Comparison of ENCODE assay signal across 9 mouse cellular contexts in the genomic region with DNA sequence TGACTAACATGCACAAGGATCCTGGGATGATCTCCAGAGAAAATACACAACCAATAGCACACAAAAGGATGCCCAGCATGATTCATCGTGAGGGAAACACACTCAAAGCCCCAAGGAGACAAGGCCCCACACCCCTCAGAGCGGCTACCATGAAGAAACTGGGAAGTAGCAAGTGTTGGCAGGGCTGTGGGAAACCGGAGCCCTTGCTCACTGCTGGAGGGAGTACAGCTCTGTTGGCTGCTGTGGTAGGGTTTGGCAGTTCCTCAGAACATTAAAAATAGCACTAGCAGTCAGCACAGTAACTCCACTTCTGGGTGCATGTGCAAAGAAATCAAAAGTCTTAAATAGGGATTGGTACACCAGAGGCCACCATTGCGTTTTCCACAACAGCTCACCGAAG. TPM values are rescaled to one million over a fixed set of nuclear protein-coding genes. Genes with fewer than 3 reads are reported as not detected.
DNase-seq lines count a peak whose midpoint lies in the region; ATAC-seq and TF ChIP-seq lines count a peak whose summit lies in the region.
"Had no signal": no experiment of that assay in that cellular context is flagged by ENCODE, and none has a peak within 500 bp of the region (broad histone marks: within the 10 kb centered on the region; RNA-seq: fewer than 3 reads in every experiment).

No protein-coding gene starts in this region.

- no peak for DNase-seq in liver, postnatal 0 days
- DNase-seq in brain, adult 2 months (ENCODE audit: low read depth, low spot score), result peak; percentile 90
- peak; percentile 85 for DNase-seq in heart, adult 8-10 months (ENCODE audit: low spot score)
- peak; percentile 73 to 81 for DNase-seq in left cerebral cortex, postnatal 10 days (ENCODE audit: extremely low spot score in 1 of 2, low spot score in 2 of 2)
- DNase-seq in right cerebral cortex, postnatal 10 days (ENCODE audit: low spot score in 2 of 2), result peak; percentile 84 to 87

- H3K4me1 ChIP-seq in liver, embryonic 12.5 days, result peaks cover 58% of the 10 kb centered on the region
- H3K4me1 ChIP-seq in liver, postnatal 0 days (ENCODE audit: insufficient read depth), result peaks cover 18% of the 10 kb centered on the region
- no peaks in the 10 kb centered on the region for H3K4me1 ChIP-seq in midbrain, embryonic 15.5 days
- H3K4me1 ChIP-seq in kidney, embryonic 14.5 days (ENCODE audit: control insufficient read depth, insufficient read depth, low read length), result no peaks in the 10 kb centered on the region

- H3K27me3 ChIP-seq in liver, embryonic 12.5 days (replicated peaks), result no peaks in the 10 kb centered on the region
- H3K27me3 ChIP-seq in liver, postnatal 0 days (ENCODE audit: insufficient read depth, low read length), result no peaks in the 10 kb centered on the region
- H3K27me3 ChIP-seq in midbrain, embryonic 15.5 days (replicated peaks), result no peaks in the 10 kb centered on the region
- H3K27me3 ChIP-seq in kidney, embryonic 14.5 days (ENCODE audit: control insufficient read depth, insufficient read depth, low read length), result no peaks in the 10 kb centered on the region
- H3K27me3 ChIP-seq: limb, embryonic 13.5 days had no signal

- WGBS in liver, embryonic 12.5 days (ENCODE audit: insufficient replicate concordance), result 48% methylated on average over 5 of the region's 5 CpGs
- 41% methylated on average over 5 of the region's 5 CpGs for WGBS in liver, postnatal 0 days (ENCODE audit: insufficient replicate concordance)
- WGBS in midbrain, embryonic 15.5 days, result 86% methylated on average over 5 of the region's 5 CpGs
- WGBS in kidney, embryonic 14.5 days, result 95% methylated on average over 5 of the region's 5 CpGs

- no peak overlapping the region for H3K4me2 ChIP-seq in liver, embryonic 12.5 days
- H3K4me2 ChIP-seq in liver, postnatal 0 days (ENCODE audit: low read depth, low read length), result no peak overlapping the region
- no peak overlapping the region for H3K4me2 ChIP-seq in midbrain, embryonic 15.5 days
- H3K4me2 ChIP-seq in kidney, embryonic 14.5 days (replicated peaks; ENCODE audit: low read depth, low read length), result no peak overlapping the region
- H3K4me2 ChIP-seq: limb, embryonic 13.5 days had no signal

- no peak overlapping the region for H3K4me3 ChIP-seq in liver, embryonic 12.5 days
- no peak overlapping the region for H3K4me3 ChIP-seq in liver, postnatal 0 days (ENCODE audit: low read depth, low read length)
- no peak overlapping the region for H3K4me3 ChIP-seq in midbrain, embryonic 15.5 days
- no peak overlapping the region for H3K4me3 ChIP-seq in kidney, embryonic 14.5 days (ENCODE audit: low read length)
- H3K4me3 ChIP-seq: limb, embryonic 13.5 days had no signal

- TF ChIP-seq EP300 in liver, postnatal 0 days (IDR thresholded peaks at IDR 0.05; ENCODE audit: low read depth), result no peak

- H3K36me3 ChIP-seq in liver, embryonic 12.5 days, result peaks cover 17% of the 10 kb centered on the region
- peaks cover 12% of the 10 kb centered on the region for H3K36me3 ChIP-seq in liver, postnatal 0 days (replicated peaks; ENCODE audit: insufficient read depth, low read length)
- peaks cover 5% of the 10 kb centered on the region; the same call in 1 of the 2 replicates for H3K36me3 ChIP-seq in midbrain, embryonic 15.5 days (replicated peaks)
- peaks cover 15% of the 10 kb centered on the region for H3K36me3 ChIP-seq in kidney, embryonic 14.5 days (ENCODE audit: control insufficient read depth, insufficient read depth, low read length)

- no peak overlapping the region for H3K9ac ChIP-seq in liver, embryonic 12.5 days
- H3K9ac ChIP-seq in liver, postnatal 0 days (replicated peaks), result no peak overlapping the region
- no peak overlapping the region for H3K9ac ChIP-seq in midbrain, embryonic 15.5 days
- no peak overlapping the region for H3K9ac ChIP-seq in kidney, embryonic 14.5 days (ENCODE audit: low read depth, low read length)
- H3K9ac ChIP-seq: limb, embryonic 13.5 days had no signal

- ATAC-seq in liver, embryonic 12.5 days, result no peak
- ATAC-seq in liver, postnatal 0 days, result no peak
- ATAC-seq in midbrain, embryonic 15.5 days (replicated peaks), result no peak
- no peak for ATAC-seq in kidney, embryonic 14.5 days (ENCODE audit: low FRiP score, low TSS enrichment)

- no peak for TF ChIP-seq CTCF in liver, postnatal 0 days (IDR thresholded peaks at IDR 0.05; ENCODE audit: low read depth)

- intact Hi-C loops in left cerebral cortex, postnatal 10 days (cut with DNase I), result no loop called here

- H3K9me3 ChIP-seq in liver, embryonic 12.5 days (replicated peaks), result no peaks in the 10 kb centered on the region
- H3K9me3 ChIP-seq in liver, postnatal 0 days (ENCODE audit: low read length), result no peaks in the 10 kb centered on the region
- H3K9me3 ChIP-seq in midbrain, embryonic 15.5 days, result no peaks in the 10 kb centered on the region
- H3K9me3 ChIP-seq in kidney, embryonic 14.5 days (ENCODE audit: control insufficient read depth, low read length), result no peaks in the 10 kb centered on the region
- H3K9me3 ChIP-seq: limb, embryonic 13.5 days had no signal

- peak overlapping the region; percentile 48; the same call in 1 of the 2 replicates for H3K27ac ChIP-seq in liver, embryonic 12.5 days
- H3K27ac ChIP-seq in liver, postnatal 0 days (ENCODE audit: low read depth), result no peak overlapping the region
- H3K27ac ChIP-seq in midbrain, embryonic 15.5 days, result no peak overlapping the region
- no peak overlapping the region for H3K27ac ChIP-seq in kidney, embryonic 14.5 days (ENCODE audit: low read depth, low read length)
- H3K27ac ChIP-seq: limb, embryonic 13.5 days had no signal

RNA-seq across cellular contexts. Expression of a gene that starts 34.8 kb away (rescaled TPM):
- polyA plus RNA-seq in liver, embryonic 12.5 days (2016; fragmentation: Nextera tagmentation; extraction: Ambion mirVana), result 6.5 and 7.8 TPM in 2 replicates
- polyA plus RNA-seq in liver, postnatal 0 days (2015; fragmentation: Nextera tagmentation; extraction: Ambion mirVana), result 1.9 and 2.7 TPM in 2 replicates
- total RNA-seq in heart, adult 8-10 months (2022), result 10 to 100 TPM; 54.4 to 95.0 (median 82.9) TPM
- total RNA-seq in left cerebral cortex, postnatal 10 days (2021), result 1 to 10 TPM; 7.1 to 7.5 TPM
- 4.6 and 5.8 TPM in 2 replicates for polyA plus RNA-seq in midbrain, embryonic 15.5 days (2015; fragmentation: Nextera tagmentation; extraction: Ambion mirVana)
- 17.7 and 22.3 TPM in 2 replicates for polyA plus RNA-seq in kidney, embryonic 14.5 days (2014; fragmentation: Nextera tagmentation; extraction: Ambion mirVana)

RNA-seq across cellular contexts. Expression of a gene that starts 45.5 kb away (rescaled TPM):
- 2.9 and 3.3 TPM in 2 replicates for polyA plus RNA-seq in liver, embryonic 12.5 days (2016; fragmentation: Nextera tagmentation; extraction: Ambion mirVana)
- 0.95 and 1.0 TPM in 2 replicates for polyA plus RNA-seq in liver, postnatal 0 days (2015; fragmentation: Nextera tagmentation; extraction: Ambion mirVana)
- 1 to 10 TPM; 5.7 to 8.6 (median 7.7) TPM for total RNA-seq in heart, adult 8-10 months (2022)
- total RNA-seq in left cerebral cortex, postnatal 10 days (2021), result 10 to 100 TPM; 13.4 to 14.1 TPM
- 9.2 TPM in 2 replicates for polyA plus RNA-seq in midbrain, embryonic 15.5 days (2015; fragmentation: Nextera tagmentation; extraction: Ambion mirVana)
- polyA plus RNA-seq in kidney, embryonic 14.5 days (2014; fragmentation: Nextera tagmentation; extraction: Ambion mirVana), result 6.9 and 10.0 TPM in 2 replicates

RNA-seq across cellular contexts. Expression of a gene that starts 56.3 kb away (rescaled TPM):
- 130 and 143 TPM in 2 replicates for polyA plus RNA-seq in liver, embryonic 12.5 days (2016; fragmentation: Nextera tagmentation; extraction: Ambion mirVana)
- polyA plus RNA-seq in liver, postnatal 0 days (2015; fragmentation: Nextera tagmentation; extraction: Ambion mirVana), result 82.6 and 90.6 TPM in 2 replicates
- total RNA-seq in heart, adult 8-10 months (2022), result 100 to 1,000 TPM; 121 to 147 (median 136) TPM
- total RNA-seq in left cerebral cortex, postnatal 10 days (2021), result 100 to 1,000 TPM; 104 TPM
- polyA plus RNA-seq in midbrain, embryonic 15.5 days (2015; fragmentation: Nextera tagmentation; extraction: Ambion mirVana), result 114 and 126 TPM in 2 replicates
- polyA plus RNA-seq in kidney, embryonic 14.5 days (2014; fragmentation: Nextera tagmentation; extraction: Ambion mirVana), result 203 and 216 TPM in 2 replicates

RNA-seq across cellular contexts. Expression of a gene that starts 59.4 kb away (rescaled TPM):
- not detected in 2 replicates for polyA plus RNA-seq in liver, embryonic 12.5 days (2016; fragmentation: Nextera tagmentation; extraction: Ambion mirVana)
- polyA plus RNA-seq in liver, postnatal 0 days (2015; fragmentation: Nextera tagmentation; extraction: Ambion mirVana), result not detected in 2 replicates
- total RNA-seq in heart, adult 8-10 months (2022), result not detected
- total RNA-seq in left cerebral cortex, postnatal 10 days (2021), result under 1 TPM; 0.26 to 0.58 TPM
- polyA plus RNA-seq in midbrain, embryonic 15.5 days (2015; fragmentation: Nextera tagmentation; extraction: Ambion mirVana), result 0.05 and 0.10 TPM in 2 replicates
- 0.04 and 0.07 TPM in 2 replicates for polyA plus RNA-seq in kidney, embryonic 14.5 days (2014; fragmentation: Nextera tagmentation; extraction: Ambion mirVana)
